Mouse (Mus musculus): ENCODE results near the gene Cdh26.

DNA sequence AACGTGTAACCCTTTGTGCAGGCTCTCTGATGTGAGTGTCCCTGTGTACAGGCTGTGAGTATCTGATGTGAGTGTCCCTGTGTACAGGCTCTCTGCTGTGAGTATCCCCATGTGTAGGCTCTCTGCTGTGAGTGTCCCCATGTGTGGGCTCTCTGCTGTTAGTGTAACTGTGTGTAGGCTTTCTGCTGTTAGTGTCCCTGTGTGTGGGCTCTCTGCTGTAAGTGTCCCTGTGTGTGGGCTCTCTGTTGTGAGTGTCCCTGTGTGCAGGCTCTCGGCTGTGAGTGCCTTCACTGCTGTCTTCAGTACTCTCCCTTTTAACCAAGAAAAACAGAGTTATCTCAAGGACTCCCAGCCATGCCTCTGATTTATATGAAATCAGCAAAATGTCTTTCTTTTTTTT is 46.9 kb downstream of the Cdh26 start:
- TF ChIP-seq TAL1 (conservative IDR thresholded peaks at IDR 0.05; ENCODE audit: low read depth, low read length): no peak
- TF ChIP-seq POLR2AphosphoS5 (IDR thresholded peaks at IDR 0.05; ENCODE audit: insufficient replicate concordance, low read depth, low read length): no peak

Data from G1E (cell line).